Mouse (Mus musculus): ENCODE data around the gene Cd59a. TPM values are rescaled to one million over a fixed set of nuclear protein-coding genes. Genes with fewer than 3 reads are reported as not detected.
A peak's percentile ranks its signal among the peaks of the same experiment; 100 is the strongest.
"Not testable (repeated sequence)": the region's sequence is repeated elsewhere in the genome, so short reads cannot be mapped to it uniquely, and the experiment has no call there.

Cd59a gene
- total RNA-seq (2021) = 10 to 100 TPM; 16.3 to 22.5 TPM
- long read RNA-seq, experiment 1, transcript Cd59a-201 (4 exons, 1,691 nt) = major isoform, 52 of 66 reads
- long read RNA-seq, experiment 1, partial matches to known transcripts = 0 of 66 reads
- long read RNA-seq, experiment 1, other reads (novel, unspliced or antisense) = 10 of 66 reads
- long read RNA-seq, experiment 2, transcript Cd59a-201 (4 exons, 1,691 nt) = major isoform, 36 of 46 reads
- long read RNA-seq, experiment 2, partial matches to known transcripts = 0 of 46 reads
- long read RNA-seq, experiment 2, other reads (novel, unspliced or antisense) = 9 of 46 reads

GRCm38 (mm10) chr2:104095741-104096213 lies at the start of gene Cd59a:
TSS of gene Cd59a (plus strand) at chr2:104095801.
- peak; percentile 77 for DNase-seq

- no peak for DNase-seq
Observed at GRCm38 (mm10) chr2:104058381-104058780, 37.2 kb upstream of the Cd59a start.

DNA sequence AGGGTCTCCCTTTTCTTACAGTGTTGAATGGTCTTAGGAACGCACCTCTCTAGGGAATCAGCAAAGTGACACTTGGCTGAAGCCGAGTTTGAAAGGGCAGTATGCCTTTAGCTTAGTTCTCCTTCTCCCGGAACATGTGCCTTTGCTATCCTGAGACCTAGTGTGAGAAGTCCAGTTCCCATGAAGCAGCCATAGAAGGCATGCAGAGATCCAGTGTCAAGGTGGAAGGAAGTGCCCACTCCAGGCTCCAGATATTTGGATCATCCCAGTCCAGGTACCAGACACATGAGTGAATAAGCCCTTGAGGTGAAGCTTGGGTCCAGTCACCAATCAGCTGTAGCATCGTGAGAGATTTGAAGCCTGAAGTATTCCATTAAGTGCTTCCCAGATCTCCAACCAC lies 36.6 kb upstream of the Cd59a start:
- no peak for DNase-seq

GRCm38 (mm10) chr2:104059786-104060185 lies 35.8 kb upstream of the Cd59a start:
- DNase-seq = no peak

DNA sequence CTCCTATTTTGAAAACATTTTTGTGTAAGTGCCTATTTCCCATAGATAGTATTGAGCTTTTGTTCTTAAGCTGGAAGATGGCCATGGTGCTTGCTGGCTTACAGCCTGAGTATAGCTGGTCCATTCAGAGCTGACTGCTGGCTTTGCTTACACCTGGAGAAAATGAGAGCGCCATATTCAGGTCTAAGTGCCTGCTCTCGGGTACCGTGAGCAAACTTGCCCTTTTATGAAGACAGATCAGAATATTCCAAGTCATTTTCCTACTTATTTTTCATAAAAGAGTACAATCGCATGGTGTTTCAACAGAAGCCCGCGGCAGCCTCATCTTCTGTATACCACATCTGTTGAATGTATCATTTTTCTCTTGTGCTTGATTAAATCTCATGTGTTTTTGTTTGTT lies 34.6 kb upstream of the Cd59a start:
- DNase-seq = no peak

DNA sequence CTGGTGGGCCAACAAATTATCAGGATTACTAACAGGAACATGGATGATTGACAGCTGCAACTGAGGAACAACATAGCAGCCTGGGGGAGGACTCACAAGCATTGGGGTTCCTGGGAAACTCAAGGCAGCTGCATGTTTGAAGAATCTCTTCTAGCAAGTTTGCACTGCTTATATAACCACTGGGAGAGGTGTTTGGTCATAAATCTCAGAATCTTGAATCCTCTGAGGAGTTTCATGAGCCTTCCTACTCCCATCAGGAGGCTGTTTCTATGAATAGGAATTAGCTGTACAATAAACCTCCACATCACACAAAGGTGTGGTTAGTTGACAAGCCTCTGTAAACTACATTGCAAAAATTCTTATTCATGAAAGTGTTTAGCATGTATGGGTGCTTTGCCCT lies 32.9 kb upstream of the Cd59a start:
- DNase-seq = no peak

- DNase-seq = no peak
Observed at GRCm38 (mm10) chr2:104064152-104064551, 31.4 kb upstream of the Cd59a start.

DNA sequence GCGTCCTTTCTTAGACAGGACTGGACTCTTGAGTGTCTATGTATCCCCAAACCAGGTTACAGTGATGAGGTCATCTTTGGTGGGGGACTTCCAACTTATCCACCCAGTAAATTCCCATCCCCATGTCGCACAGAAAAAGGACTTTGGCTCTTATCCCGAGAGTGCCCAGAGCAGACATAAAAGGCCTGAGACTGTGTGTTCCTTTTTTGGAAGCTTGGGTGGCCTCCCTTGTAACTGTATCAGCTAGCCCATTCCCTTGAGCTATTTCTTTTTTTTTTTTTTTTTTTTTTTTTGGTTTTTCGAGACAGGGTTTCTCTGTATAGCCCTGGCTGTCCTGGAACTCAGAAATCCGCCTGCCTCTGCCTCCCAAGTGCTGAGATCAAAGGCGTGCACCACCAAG lies 30.1 kb upstream of the Cd59a start, which contains the start of gene Gm10912:
TSS of gene Gm10912 (plus strand) at position 301 of the 400 bp plus-strand sequence.
- DNase-seq = not testable (repeated sequence)

DNA sequence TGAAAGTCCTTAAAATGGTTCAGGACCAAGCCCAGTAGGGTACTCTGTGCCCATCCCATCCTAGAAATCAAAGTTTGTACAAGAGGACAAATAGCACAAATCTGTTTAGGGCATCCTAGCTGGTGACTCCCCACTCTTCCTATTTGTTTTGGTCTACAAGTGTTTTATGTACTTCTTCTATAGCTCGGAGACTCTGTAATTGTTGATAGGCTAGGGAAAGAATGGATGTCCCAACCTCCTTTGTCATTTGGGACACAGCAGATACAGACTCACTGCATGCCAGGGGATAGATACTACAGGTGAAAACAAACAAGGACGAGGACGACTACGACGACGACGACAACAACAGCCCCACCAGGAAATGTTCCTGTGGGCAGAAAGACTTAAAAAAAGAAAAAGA lies 27.2 kb upstream of the Cd59a start, which contains the start of gene Gm10799:
TSS of gene Gm10799 (minus strand) at position 101 of the 400 bp plus-strand sequence.
- not testable (repeated sequence) for DNase-seq

GRCm38 (mm10) chr2:104069704-104070185 lies 25.9 kb upstream of the Cd59a start, which contains the start of gene Cd59b:
TSS of gene Cd59b (plus strand) at chr2:104069849.
- DNase-seq = peak; percentile 32

- not testable (repeated sequence) for DNase-seq
Observed at GRCm38 (mm10) chr2:104078285-104078684, 17.3 kb upstream of the Cd59a start.

DNA sequence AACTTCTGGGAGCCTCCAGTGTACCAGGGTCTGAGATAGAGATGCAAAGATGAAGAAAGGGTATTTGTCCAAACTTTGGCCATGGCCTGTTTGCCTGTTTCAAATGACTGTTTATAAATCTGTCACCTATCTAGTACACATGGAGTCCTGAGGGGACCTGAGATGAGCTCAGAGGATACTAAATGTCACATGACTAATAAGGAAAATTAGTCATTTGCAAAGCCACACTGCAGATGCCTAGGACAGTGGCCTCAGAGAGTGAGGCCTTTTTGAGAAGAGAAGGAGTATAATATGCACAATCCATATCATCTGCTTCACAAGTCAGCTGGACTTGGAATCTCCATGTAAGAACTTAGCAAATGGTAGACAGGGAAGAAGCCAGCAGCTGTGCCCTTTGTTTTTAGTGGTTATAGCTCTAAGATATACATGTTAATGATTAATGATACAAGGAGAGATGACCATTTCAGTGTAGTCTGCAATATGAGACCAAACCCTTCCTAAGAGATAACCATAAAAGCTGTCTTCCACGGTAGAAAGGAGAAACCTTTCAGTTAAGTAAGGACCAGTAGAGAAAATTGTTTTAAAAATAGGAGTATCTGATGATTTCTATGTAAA lies 14.1 kb upstream of the Cd59a start:
- not testable (repeated sequence) for DNase-seq

GRCm38 (mm10) chr2:104082474-104082873 lies 13.1 kb upstream of the Cd59a start:
- DNase-seq = no peak

GRCm38 (mm10) chr2:104084027-104084426 lies 11.6 kb upstream of the Cd59a start:
- not testable (repeated sequence) for DNase-seq

GRCm38 (mm10) chr2:104087562-104087961 lies 8.0 kb upstream of the Cd59a start:
- not testable (repeated sequence) for DNase-seq

GRCm38 (mm10) chr2:104093305-104093704 lies 2.3 kb upstream of the Cd59a start:
- no peak for DNase-seq

- DNase-seq = no peak
Observed at GRCm38 (mm10) chr2:104096256-104096655, 655 bp downstream of the Cd59a start.

- DNase-seq = not testable (repeated sequence)
Observed at GRCm38 (mm10) chr2:104096796-104097195, 1.2 kb downstream of the Cd59a start.

DNA sequence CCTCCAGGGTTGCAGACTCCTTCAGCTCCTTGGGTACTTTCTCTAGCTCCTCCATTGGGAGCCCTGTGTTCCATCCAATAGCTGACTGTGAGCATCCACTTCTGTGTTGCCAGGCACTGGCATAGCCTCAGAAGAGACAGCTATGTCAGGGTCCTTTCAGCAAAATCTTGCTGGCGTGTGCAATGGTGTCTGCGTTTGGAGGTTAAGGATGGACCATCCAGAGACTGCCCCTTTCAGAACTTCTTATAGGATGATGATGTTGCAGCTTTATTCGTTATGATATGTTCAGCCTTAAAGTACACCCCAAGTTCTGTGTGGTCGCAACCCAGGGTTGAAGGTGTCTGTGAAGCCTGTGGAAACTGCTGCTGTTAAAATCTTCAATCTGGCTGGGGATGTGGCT lies 1.8 kb downstream of the Cd59a start:
- not testable (repeated sequence) for DNase-seq

DNA sequence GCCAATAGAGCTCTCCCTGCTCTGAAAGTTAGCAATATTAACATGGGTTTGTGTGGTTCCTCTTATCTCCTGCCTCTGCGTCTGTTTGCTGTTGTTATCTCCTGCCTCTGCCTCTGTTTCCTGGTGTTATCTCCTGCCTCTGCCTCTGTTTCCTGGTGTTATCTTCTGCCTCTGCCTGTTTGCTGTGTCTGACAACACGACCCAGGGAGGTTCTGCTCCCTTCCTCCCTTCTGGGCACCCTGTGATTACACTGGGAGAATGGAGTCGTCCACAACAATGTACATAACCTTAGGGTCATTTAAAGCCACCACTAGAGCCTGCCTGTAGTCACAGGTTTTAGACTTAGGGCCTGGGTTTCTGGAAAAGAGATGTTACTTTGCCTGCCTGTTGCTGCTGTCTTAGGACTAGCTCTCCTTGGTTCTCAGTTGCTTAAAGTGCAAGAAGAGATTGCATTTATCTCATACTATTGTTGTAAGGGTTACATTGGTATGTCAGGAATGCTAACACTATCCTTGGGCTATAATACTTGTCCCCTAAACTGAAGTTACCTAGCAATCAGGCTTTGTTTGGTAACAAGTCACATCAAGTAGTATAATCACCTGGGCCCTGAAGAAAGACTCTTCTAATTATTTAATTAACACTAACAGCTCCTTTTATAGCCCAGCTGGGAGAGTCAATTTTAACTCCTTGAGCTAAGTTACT lies 3.1 kb downstream of the Cd59a start:
- DNase-seq = no peak

GRCm38 (mm10) chr2:104099231-104099585 lies 3.6 kb downstream of the Cd59a start:
- DNase-seq = no peak

DNA sequence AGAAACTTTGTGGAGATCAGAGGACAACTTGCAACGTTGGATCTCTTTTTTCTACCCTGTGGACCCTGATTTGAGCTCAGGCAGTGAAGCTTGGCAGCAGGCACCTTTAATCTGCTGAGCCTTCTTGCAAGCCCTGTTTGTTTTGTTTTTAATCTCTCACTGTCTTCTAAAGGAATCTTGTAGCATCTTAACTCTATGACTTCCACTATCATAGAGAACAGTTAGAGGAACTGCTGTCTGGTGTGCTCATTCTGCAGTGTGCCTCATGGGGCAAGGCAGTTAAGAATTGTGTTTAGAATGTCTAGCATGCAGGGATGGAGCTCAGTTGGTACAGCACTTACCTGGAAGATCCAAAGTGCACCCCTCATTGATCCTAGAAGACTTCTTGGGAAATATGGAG lies 4.3 kb downstream of the Cd59a start:
- no peak for DNase-seq

- no peak for DNase-seq
Observed at GRCm38 (mm10) chr2:104104800-104105199, 9.2 kb downstream of the Cd59a start.

All from gastrocnemius, postnatal 25 days (tissue).